26 mouse cellular contexts compared by ENCODE assay signal in genomic region chr6:17206932-17207331, GRCm38 (mm10).
"Had no signal": no experiment of that assay in that cellular context is flagged by ENCODE, and none has a peak within 500 bp of the region (broad histone marks: within the 10 kb centered on the region; RNA-seq: fewer than 3 reads in every experiment).

No protein-coding gene starts in this region.

- H3K36me3 ChIP-seq: limb, embryonic 10.5 days; limb, embryonic 12.5 days; limb, embryonic 13.5 days; limb, embryonic 15.5 days; liver, embryonic 12.5 days; liver, embryonic 13.5 days; liver, embryonic 15.5 days; lung, embryonic 15.5 days; midbrain, embryonic 10.5 days; midbrain, embryonic 12.5 days; midbrain, embryonic 13.5 days; midbrain, embryonic 15.5 days; neural tube, embryonic 12.5 days; neural tube, embryonic 13.5 days had no signal

- H3K4me3 ChIP-seq: limb, embryonic 10.5 days; limb, embryonic 12.5 days; limb, embryonic 13.5 days; limb, embryonic 15.5 days; liver, embryonic 12.5 days; liver, embryonic 13.5 days; liver, embryonic 15.5 days; lung, embryonic 15.5 days; megakaryocyte, embryonic 14.5 days; midbrain, embryonic 10.5 days; midbrain, embryonic 12.5 days; midbrain, embryonic 13.5 days; midbrain, embryonic 15.5 days; neural tube, embryonic 12.5 days; neural tube, embryonic 13.5 days had no signal

- H3K27me3 ChIP-seq: limb, embryonic 12.5 days; limb, embryonic 13.5 days; limb, embryonic 15.5 days; liver, embryonic 12.5 days; liver, embryonic 13.5 days; liver, embryonic 15.5 days; lung, embryonic 15.5 days; midbrain, embryonic 12.5 days; midbrain, embryonic 13.5 days; midbrain, embryonic 15.5 days; neural tube, embryonic 12.5 days; neural tube, embryonic 13.5 days had no signal

- H3K4me2 ChIP-seq: limb, embryonic 12.5 days; limb, embryonic 13.5 days; limb, embryonic 15.5 days; liver, embryonic 11.5 days; liver, embryonic 12.5 days; liver, embryonic 13.5 days; liver, embryonic 15.5 days; lung, embryonic 14.5 days; lung, embryonic 15.5 days; midbrain, embryonic 11.5 days; midbrain, embryonic 12.5 days; midbrain, embryonic 13.5 days; midbrain, embryonic 15.5 days; neural tube, embryonic 12.5 days; neural tube, embryonic 13.5 days had no signal

- DNase-seq: left cerebral cortex, postnatal 4 days; liver, embryonic 13.5 days; liver, postnatal 0 days; lung, adult 18-20 months; lung, adult 2 months; lung, embryonic 14.5 days; lung, postnatal 10 days; lung, postnatal 14 days; lung, postnatal 36 days; midbrain, embryonic 14.5 days had no signal
